Mouse (Mus musculus): ENCODE data around the gene Olfr1231.

Gene Olfr1231

GRCm38 (mm10) chr2:89306974-89307373 is at the start of gene Olfr1231:
Gene Olfr1231, minus strand, starts transcription at chr2:89307074.
- DNase-seq (ENCODE audit: low read depth, low spot score): no peak

- no peak for DNase-seq (ENCODE audit: low read depth, low spot score)
Measured at GRCm38 (mm10) chr2:89342298-89342697, 35.4 kb upstream of the Olfr1231 start, which contains the start of gene Olfr1233. Gene Olfr1233, minus strand, starts transcription at chr2:89342398.

DNA sequence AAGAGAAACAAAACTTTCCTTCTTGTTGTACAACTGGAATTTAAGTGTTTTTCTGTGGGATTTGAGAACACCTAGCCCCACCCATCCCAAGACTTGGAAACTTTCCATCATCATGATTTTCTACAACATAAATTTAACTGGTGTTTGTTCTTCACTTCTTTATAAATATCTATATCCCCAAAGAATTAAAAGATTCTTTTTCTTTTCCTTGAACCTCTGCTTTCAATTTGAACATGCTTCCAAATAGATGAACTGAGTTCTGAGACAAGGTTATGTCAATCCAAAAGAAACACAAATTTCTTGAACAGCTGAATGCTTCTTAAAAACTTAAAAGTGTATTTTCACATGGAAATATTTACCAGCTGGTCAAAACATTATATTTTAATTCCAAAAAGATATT is 22.7 kb upstream of the Olfr1231 start, which contains the start of gene Olfr1232:
Gene Olfr1232 (minus strand): TSS at position 101 of the 400 bp plus-strand sequence.
- DNase-seq (ENCODE audit: low read depth, low spot score): no peak

GRCm38 (mm10) chr2:89297168-89297567 is 9.7 kb downstream of the Olfr1231 start, which contains the start of gene Olfr1230:
Gene Olfr1230, minus strand, starts transcription at chr2:89297268.
- no peak for DNase-seq (ENCODE audit: low read depth, low spot score)

GRCm38 (mm10) chr2:89287914-89288313 is 19.0 kb downstream of the Olfr1231 start, which contains the start of gene Olfr1229:
Gene Olfr1229, minus strand, starts transcription at chr2:89288014.
- no peak for DNase-seq (ENCODE audit: low read depth, low spot score)

DNA sequence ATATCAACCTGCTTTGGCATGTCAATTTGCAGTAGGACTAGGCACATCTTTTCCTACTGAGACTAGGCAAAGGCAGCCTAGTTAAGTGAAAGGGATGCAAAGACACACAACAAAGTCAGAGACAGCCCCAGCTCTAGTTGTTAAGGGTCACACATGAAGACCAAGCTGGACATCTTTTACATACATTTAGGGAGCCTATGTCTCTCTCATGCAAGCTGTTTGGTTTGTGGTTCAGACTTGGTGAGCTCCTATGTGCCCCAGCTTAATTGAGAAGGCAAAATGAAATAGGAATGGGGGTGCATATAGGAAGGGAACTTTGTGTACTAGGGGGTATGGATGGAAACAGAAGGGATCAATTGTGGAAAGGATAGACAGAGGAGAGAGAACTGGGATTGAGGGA is 52.9 kb downstream of the Olfr1231 start, which contains the start of gene Olfr1228:
Gene Olfr1228 (minus strand): TSS at position 101 of the 400 bp plus-strand sequence.
- no peak for DNase-seq (ENCODE audit: low read depth, low spot score)

All from 3T3-L1 (cell line).